Mouse (Mus musculus) heart, postnatal 14 days (tissue): ENCODE measurements around the gene Farp1. TPM values are rescaled to one million over a fixed set of nuclear protein-coding genes. Genes with fewer than 3 reads are reported as not detected.
A peak's percentile ranks its signal among the peaks of the same experiment; 100 is the strongest.

ENCODE experiments used
- DNase-seq, 2 experiments: peaks; one replicate each; pipeline ENCODE4 v3.0.0; 2021 to 2022
- intact Hi-C: fragments of 180-260 bp; cut with DNase I; formaldehyde crosslinking; loops from one replicate; pipeline ENCODE4 v1.15.1; 2025
- total RNA-seq, 2 experiments: library from RNA; stranded (reverse); gene quantifications; 2 replicates each; pipeline ENCODE4 v1.2.3; 2021

The Farp1 gene
- total RNA-seq, 2 experiments from 2014 or later: 16.5 to 17.7 TPM

DNA sequence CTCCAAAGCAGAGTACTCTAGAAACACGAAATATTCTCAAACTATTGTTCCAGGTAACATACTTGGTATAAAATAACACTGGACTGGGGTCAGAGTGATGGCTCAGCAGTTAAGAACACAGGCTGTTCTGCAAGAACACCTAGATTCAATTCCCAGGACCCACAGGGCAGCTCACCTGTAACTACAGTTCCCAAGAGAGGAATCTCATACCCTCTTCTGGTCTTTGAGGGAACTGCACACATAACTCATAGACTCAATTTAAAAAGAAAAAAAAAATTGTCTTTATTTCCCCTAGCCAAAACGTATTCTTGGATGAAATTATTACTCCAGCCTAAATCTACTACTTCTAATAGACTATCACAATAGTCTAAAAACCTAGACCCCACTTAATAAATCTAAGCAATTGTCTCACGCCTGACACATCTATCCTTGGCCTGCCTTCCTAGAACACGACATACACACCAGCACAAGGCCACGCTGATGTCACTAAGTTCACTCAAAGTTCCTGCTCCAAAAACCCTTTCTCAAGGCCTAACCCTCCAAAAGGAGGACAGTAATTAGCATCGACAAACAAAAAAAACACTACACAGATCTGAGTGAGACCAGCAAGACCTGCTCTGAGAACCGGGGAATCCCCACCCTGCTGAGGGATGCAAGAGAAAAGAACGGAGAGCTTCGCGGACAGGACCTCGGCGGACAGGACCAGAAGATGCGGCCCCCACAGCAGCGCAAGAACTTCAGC, 250.6 kb downstream of the Farp1 start:
- intact Hi-C loops: no loop called here
- DNase-seq: no peak

DNA sequence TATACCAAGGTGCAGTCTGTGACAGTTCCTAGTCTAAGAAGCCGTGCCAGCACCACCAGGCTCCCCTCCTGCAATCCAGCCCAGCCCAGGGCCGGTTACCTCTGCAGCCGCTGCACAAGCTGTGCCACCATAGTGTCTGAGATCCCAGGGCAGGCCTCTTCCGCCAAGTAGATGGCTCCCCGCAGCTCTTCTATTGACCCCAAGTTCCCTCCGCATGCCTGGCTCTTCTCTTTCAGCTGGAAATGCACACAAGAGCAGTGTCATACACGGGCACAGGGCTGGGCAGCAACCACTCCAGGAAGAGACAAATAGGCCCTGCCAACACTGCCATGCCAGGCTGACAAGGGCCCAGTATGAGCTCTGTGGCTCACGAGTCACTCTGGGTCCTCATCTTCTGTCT, 256.9 kb downstream of the Farp1 start:
- intact Hi-C loops: no loop called here
- no peak for DNase-seq

DNA sequence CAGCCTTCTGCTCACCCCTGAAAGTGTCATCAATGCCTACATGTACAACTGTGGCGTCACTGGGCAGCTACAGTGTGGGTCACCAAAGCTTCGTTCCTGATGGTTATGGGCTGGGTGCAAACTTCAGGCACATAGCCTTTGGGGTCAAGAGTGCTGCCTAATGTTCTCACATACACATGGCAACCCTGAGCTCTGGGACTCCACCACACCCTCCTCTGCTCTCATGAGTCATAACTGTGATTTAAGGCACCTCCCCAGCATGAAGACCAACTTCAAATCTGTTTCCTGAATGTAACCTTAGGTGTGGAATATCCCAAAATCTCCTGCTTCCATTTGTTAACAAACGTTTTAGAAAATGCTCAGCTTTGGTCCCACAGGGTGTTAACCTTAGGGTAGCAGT, 257.4 kb downstream of the Farp1 start:
- intact Hi-C loops: no loop called here
- DNase-seq: no peak

DNA sequence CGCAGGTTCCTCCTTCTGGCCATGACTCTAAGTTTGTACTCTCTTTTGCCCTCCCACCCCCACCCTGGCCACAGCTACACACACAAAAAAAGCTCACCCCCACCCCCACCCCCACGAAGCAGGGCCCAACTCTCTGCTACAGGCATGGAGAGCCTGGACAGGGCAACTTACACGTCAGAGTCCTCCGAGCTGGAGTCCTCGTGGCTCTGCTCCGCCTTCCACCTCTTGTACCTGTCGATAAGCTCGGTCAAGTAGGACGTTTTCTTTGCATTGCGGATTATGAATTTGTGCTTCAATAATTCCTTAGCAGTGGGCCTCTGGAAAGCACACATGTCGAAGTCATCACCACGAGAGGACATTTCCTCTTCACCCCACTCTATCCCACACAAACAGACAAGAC, 259.5 kb downstream of the Farp1 start:
- intact Hi-C loops: no loop called here
- no peak for DNase-seq

DNA sequence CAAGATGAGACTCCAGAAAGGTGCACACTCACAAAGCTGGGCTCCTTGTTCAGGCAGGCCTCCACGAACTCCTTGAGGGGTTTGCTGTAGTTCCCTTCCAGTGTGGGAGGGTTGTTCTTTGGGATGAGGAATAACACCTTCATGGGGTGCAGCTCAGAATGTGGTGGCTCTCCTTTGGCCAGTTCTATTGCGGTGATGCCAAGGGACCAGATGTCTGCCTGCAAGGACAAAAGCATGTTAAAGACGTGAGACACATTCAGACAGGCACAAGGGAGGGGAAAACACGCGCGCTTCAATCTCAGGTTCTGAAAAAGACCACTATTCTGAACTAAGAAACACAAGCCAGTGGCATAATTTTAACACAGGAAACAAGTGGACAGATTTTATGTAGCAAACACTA, 262.1 kb downstream of the Farp1 start:
- intact Hi-C loops: no loop called here
- DNase-seq: no peak

DNA sequence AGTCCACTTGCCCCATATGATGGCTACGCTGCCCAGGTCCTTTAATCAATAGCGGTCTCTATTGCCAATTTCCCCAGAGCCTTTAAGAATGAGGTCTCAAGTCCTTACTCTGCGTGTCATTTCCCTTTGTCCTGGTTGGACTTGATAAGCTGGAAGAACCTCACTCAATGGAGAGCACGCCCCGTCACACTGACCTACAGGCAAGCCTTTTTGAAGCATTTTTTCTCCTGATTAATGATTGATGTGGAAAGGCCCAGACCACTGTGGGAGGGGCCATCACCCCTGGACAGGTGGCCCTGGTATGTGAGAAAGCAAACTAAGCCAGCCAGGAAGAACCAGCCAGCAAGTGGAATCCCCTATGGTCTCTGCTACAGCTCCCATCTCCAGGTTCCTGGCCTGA, 263.5 kb downstream of the Farp1 start:
- no peak for DNase-seq
- intact Hi-C loops: no loop called here

DNA sequence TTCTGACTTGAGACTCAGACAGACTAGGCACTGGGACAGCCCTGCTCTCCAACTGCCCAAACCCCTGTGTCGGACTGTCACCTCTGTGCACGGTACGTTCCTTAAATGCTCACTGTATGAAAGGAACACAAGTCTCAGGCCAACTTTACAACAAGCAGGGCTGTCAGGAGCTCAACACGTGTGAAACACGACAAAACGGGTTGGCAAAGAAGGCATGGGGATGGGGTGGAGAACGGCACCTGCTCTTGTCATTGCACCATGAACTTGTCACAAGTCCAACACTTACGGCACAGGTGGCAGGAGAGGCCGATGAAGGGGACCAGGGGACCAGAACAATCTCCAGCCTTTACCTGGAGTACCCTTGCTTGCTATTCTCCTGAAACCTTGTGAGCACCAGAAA, 264.1 kb downstream of the Farp1 start:
- intact Hi-C loops: no loop called here
- no peak for DNase-seq

DNA sequence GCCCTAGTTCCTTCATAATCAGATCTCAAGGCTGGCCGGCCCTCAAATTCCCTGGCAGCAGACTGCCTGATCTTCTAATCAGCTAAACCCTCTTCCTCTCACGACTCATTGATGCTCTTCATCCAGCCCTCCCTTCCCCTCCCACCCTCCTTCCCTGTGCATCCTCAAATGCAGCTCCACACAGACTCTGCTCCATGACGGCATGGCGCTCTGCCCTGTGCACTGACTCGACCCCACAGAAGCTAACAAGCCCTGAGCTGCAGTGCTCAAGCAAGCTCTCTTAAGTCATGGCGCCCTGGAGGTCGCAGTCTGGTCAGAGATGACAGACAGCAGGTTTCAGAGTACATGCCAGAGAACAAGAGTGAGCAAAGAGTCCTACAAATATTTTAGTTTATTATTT, 269.5 kb downstream of the Farp1 start:
- DNase-seq: no peak
- intact Hi-C loops: no loop called here

DNA sequence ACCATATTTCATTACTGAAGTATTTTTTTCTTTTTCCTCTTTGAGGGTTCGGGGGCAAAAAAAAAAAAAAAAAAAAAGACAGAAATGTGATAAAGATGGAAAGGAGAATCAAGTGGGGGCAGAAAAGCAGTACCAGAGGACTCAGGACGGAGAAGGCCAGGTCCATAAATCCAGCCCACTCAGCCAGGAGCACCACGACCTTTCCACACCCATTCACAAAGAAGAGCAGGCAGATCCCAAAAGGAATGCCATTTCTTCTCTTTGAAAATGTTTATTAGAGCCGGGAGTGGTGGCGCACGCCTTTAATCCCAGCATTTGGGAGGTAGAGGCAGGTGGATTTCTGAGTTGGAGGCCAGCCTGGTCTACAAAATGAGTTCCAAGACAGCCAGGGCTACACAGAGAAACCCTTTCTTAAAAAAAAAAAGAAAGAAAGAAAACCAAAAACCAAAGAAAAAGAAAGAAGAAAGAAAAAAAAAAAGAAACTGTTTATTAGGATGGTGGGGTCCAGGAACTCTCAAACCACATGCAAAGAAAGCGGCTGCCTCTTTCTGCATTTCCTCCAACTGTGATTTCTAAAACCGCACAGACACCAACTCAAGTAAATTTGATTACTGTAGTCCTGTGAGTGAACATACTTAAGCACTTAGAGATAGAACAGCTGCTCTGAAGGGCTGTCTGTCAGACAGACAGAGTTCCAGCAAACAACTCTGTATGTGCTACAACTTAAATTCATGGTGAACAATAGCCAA, 270.5 kb downstream of the Farp1 start:
- intact Hi-C loops: no loop called here
- DNase-seq: no peak

DNA sequence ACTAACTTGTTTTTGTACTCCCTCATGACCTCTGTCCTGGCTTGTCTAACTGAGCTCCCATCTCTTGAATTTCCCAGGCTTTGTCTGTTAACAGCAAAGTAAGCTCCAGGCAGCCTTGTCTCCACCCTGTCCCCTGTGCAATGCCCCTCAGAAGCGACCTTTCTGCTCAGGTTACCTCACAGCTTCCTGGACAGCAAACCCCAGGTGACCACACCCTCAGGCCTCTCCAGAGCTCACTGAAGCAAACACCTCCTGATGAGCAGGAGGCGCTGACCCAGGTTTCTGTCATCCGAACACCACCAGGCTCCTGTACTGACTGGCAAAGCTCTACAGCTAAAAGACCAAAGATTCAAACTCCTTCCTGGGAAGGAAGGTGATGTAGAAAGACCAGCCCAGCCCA, 274.9 kb downstream of the Farp1 start:
- DNase-seq: no peak
- intact Hi-C loops: no loop called here

DNA sequence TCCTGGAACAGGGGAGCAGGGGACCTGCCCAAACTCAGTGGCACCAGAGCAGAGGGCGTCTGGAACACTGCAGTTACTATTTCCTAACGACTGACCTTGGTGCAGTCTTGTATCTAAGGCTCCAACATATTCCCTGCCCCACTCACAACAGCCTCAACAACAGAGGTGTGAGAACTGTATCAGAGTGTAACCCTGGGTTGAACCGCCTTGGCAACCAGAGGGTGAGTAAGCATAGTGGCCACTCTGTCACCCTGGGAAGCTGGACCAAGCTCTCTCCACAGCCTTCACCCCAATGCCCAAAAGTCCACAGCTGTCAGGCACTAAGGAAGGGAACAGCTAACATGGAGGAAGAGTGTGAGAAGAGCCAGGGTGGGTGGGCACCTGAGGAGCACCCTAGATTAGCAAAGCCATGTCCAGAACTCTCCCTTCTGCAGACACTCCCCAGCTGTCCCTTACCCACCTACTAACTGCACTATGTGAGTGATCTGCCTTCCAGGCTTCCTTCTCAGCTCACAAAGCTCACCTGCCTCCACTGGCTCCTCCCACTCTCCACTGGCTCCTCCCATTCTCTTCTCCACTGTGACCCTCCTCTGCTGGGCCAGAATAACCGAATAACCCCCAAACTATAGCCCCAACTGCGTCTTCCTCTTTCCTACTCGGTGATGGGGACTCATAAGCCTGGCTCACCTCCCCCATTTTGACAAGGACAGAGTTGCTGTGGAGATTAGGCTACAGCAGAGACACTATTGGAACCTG, 275.5 kb downstream of the Farp1 start:
- no peak for DNase-seq
- intact Hi-C loops: no loop called here

DNA sequence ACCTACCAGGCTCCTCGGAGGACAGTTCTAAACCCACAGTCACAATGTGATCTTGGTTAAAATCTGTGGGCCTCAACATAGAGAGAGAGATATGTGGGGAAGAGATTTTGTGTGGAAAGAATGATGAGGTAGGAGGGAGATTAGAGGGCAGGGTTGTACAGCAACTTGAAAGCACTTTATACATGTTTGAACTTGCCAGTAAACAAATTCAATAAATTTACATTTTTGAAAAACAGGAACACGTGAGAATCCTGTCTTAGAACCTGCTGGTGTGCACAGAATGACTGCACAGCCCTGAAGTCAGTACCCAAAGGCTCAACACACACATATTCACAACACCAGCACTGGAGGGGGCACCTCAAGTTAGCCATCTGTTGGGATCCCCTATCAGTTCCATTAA, 276.1 kb downstream of the Farp1 start:
- intact Hi-C loops: no loop called here

DNA sequence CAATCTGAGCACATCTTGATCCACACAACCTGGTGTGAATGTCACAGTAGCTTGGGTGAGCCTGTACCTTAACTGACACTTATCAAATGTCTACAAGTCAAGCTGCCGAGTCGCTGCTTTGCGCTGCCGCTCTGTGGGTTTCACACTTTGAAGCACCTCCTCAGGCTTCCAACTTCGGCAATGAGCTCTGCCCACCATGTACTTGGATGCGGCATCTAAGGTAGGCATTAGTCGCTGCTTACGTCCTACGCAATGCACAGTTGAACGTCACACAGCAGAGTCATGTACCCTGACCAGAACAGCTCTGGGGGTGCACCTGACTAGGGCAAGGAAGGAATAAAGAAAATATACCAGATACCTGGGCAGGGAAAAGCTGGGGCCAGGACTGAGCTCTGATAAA, 278.3 kb downstream of the Farp1 start:
- DNase-seq: no peak
- intact Hi-C loops: no loop called here

More for the DNA sequence above, 276.1 kb downstream of the Farp1 start:
- no peak for DNase-seq

DNA sequence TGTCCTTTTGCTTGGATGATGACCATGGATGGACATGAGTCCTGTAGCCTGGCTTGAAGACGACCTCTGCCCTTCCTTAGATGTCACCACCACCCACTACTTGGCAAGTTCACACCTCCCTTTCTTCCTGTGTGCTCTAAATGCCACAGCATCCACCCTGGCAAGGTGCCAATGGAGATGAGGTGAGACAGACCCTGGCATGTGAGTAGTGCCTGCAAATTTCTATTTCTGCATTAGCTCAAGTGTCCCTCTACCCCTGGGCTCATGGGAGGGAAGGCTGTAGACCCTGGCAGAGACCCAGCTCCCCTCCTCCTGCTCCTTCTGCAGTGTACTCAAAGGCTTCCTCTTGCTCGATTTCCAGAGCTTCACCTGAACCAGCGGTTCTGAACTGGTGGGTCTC, 279.9 kb downstream of the Farp1 start:
- intact Hi-C loops: no loop called here
- DNase-seq: peak in 1 of 2 experiments; percentile 39

DNA sequence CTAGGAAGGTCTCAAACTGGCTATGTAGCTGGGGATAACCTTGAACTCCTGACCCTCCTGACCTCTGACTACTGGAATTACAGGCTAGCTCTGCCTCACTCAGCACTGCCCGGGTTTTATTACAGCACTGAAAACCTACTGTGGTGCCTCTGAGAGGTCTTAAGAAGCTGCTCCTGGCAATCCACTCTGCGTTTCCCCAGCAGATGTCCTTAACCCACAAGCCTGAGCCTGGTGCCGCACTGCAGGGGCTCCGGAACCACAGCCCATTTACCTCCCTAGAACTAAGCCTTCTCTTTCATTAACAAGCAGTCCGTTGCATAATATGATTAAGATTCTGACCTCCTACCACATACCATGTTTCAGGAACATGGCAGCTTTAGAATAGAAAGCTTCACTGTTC, 281.1 kb downstream of the Farp1 start:
- no peak for DNase-seq
- intact Hi-C loops: no loop called here

DNA sequence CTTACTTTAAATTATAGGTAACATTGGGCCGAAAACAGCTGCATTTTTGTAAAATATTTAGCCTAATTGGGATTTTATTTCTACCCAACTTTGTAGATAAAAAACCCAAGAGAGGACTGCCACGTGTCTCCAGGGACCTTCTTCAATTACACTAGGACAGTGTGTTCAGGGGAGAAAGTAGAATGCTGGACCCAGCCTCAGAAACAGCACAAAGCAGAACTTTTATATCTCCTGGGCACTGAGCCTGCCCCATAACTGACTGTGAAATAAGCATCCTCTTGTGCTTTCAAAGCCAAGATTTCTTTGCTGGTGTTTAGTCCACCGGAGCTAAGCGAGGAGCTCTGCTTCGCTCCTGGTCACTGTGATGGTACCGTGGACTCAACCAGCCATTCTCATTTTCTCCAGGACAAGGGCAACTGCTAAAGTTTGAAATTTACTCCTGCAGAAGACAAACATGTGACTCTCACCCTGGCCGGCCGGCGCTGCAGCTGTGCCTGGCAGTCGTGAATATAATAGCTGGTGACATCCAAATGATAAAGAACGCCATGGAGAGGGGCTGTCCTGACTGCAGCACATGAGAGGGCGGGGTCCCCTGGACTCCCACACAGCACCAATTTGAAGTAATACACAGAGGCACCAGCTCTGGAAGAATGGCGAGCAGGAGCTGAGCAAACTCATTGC, 281.8 kb downstream of the Farp1 start:
- intact Hi-C loops: no loop called here
- DNase-seq: no peak

DNA sequence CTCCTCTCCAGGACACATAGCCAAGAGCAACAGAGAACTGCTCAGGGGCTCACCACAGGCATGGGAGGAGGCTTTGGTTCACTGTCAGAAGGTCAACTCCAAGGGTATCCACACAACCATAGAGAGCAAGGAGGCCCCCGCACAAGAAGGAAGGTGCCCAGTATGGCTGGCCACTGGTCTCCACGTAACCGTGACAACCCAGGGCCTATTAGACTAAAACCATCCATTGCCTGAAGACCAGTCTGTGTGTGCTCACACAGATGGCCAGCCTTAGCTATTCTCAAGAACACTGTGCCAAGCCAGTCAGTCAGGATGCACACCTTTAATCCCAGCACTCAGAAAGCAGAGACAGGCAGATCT, 282.3 kb downstream of the Farp1 start:
- intact Hi-C loops: no loop called here
- DNase-seq: no peak

DNA sequence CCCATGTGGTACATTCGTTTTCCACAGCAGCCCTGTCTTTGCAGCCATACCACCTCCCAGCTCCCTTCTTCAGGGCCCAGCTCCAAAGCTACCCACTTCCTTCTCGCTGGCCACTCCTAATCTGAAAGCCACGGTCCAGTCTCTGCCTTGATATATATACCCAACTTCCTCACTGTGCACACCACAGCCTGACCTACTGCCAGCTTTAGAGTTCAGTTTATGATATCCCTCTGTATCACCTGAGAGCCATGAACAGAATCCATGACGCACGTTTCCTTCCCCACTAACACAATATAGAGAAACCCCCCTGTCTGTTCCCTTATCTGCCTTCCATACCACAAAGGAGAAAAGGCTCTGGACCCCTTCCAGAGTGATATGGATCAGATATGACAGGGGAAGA, 283.4 kb downstream of the Farp1 start:
- intact Hi-C loops: no loop called here
- no peak for DNase-seq

DNA sequence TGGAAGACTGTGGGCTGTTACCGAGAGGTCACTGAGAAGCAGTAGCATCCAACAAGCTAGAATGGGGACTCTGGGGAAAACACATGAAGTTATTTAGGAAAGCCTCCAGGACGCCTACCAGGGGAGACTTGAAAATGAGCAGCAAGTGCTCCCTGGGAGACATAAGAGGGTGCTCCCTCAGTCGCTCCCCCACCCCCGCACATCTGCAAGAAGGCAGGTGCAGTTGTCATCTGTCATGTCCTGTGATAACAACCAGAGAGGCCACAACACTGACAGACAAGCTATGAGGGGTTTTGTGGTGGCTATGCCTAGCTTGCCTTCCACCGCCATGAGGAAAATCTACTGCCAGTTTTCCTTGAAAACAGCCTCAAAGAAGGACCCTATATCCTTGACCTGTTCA, 287.1 kb downstream of the Farp1 start:
- intact Hi-C loops: no loop called here
- DNase-seq: no peak

DNA sequence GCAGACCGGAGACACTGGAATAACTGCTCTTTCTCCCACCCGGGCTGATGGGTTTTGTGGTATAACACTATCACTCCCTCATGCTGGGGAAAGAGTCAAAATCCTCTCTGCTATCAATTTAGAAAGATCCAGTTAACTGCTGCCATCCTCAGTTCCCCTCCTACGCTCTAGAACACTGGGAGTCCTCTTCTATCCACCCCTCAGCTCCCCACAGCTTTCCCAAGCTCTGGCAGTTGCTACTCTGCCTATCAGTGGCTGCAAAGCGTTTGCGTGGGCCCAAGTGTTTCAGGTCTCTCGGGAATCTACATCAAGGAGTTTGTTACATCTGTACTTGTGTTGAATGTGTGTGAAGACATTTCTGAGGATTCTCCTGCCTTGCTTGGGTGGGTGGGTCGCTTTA, 287.6 kb downstream of the Farp1 start:
- intact Hi-C loops: no loop called here
- DNase-seq: no peak
